Mouse (Mus musculus) heart, embryonic 13.5 days (tissue): ENCODE results near the gene Cadps. TPM values are rescaled to one million over a fixed set of nuclear protein-coding genes. Genes with fewer than 3 reads are reported as not detected.

Experiments
- ATAC-seq: fragments of 200-750 bp; cut with Nextera tagmentation; 2 replicates; pipeline ENCODE4 v1.8.0; 2017; ENCODE audit warnings: moderate TSS enrichment; ENCODE audit not compliant: insufficient number of reproducible peaks, low FRiP score, low TSS enrichment; ENCODE audit errors: extremely low read depth
- H3K27ac ChIP-seq: fragments of 300-500 bp; sonication (generic); replicated peaks from 2 replicates; pipeline ENCODE4 v1.5.1; 2015; ENCODE audit warnings: moderate library complexity, mild to moderate bottlenecking, inconsistent platforms
- H3K27me3 ChIP-seq: fragments of 300-500 bp; sonication (generic); replicated peaks from 2 replicates; pipeline ENCODE4 v1.6.1; 2015; ENCODE audit warnings: mild to moderate bottlenecking, inconsistent platforms
- H3K36me3 ChIP-seq: fragments of 300-500 bp; sonication (generic); 2 replicates; pipeline ENCODE4 v1.6.1; 2015; ENCODE audit warnings: mild to moderate bottlenecking, inconsistent platforms
- H3K4me1 ChIP-seq: fragments of 300-500 bp; sonication (generic); 2 replicates; pipeline ENCODE4 v1.6.1; 2015; ENCODE audit warnings: inconsistent platforms
- H3K4me2 ChIP-seq: fragments of 300-500 bp; sonication (generic); 2 replicates; pipeline ENCODE4 v1.6.1; 2015; ENCODE audit warnings: inconsistent platforms, mild to moderate bottlenecking, moderate library complexity
- H3K4me3 ChIP-seq: fragments of 300-500 bp; sonication (generic); 2 replicates; pipeline ENCODE4 v1.5.1; 2015; ENCODE audit warnings: moderate library complexity, mild to moderate bottlenecking, inconsistent platforms
- H3K9ac ChIP-seq: fragments of 300-500 bp; sonication (generic); 2 replicates; pipeline ENCODE4 v1.6.1; 2015; ENCODE audit warnings: inconsistent platforms, mild to moderate bottlenecking, moderate library complexity
- H3K9me3 ChIP-seq: fragments of 300-500 bp; sonication (generic); 2 replicates; pipeline ENCODE4 v1.6.1; 2016; ENCODE audit warnings: inconsistent platforms
- WGBS: fragments of 180-500 bp; shearing (Covaris S2); methylation state at CpG from one replicate; pipeline ENCODE4 v1.1.7; 2015; ENCODE audit warnings: mixed read lengths; 5-methylcytosine and 5-hydroxymethylcytosine counted together
- polyA plus RNA-seq: library from polyadenylated mRNA; unstranded; fragments of >200 nt; fragmentation: Nextera tagmentation; extraction: Ambion mirVana; gene quantifications from 2 replicates; pipeline ENCODE4 v1.2.1, GENCODE M21; 2015

Gene Cadps
- polyA plus RNA-seq, 1 experiment from 2014 or later = 0.51 TPM

- H3K4me2 ChIP-seq = no peak overlapping the region
- H3K9ac ChIP-seq = no peak overlapping the region
- H3K36me3 ChIP-seq = no peaks in the 10 kb centered on the region
- no peak overlapping the region for H3K27ac ChIP-seq
- no peak for ATAC-seq
- H3K4me1 ChIP-seq = no peaks in the 10 kb centered on the region
- H3K27me3 ChIP-seq = no peaks in the 10 kb centered on the region
- H3K9me3 ChIP-seq = no peaks in the 10 kb centered on the region
- 74% methylated on average over 2 of the region's 2 CpGs for WGBS
- H3K4me3 ChIP-seq = no peak overlapping the region
These were observed 91.9 kb downstream of the Cadps start for GRCm38 (mm10) chr14:12730979-12731378.

GRCm38 (mm10) chr14:12722452-12723194, 100.3 kb downstream of the Cadps start:
- WGBS = 71% methylated on average over 1 of the region's 1 CpGs
- Histone ChIP-seq H3K4me1 (no peaks in the 10 kb centered on the region), H3K4me2 (no peak overlapping the region), H3K27ac (no peak overlapping the region), H3K9ac (no peak overlapping the region), H3K36me3 (no peaks in the 10 kb centered on the region), H3K4me3 (no peak overlapping the region), H3K27me3 (no peaks in the 10 kb centered on the region), H3K9me3 (no peaks in the 10 kb centered on the region)
- no peak for ATAC-seq

- H3K9me3 ChIP-seq = no peaks in the 10 kb centered on the region
- H3K36me3 ChIP-seq = no peaks in the 10 kb centered on the region
- no peak overlapping the region for H3K9ac ChIP-seq
- no peak overlapping the region for H3K4me2 ChIP-seq
- no peaks in the 10 kb centered on the region for H3K4me1 ChIP-seq
- H3K27ac ChIP-seq = no peak overlapping the region
- no peak overlapping the region for H3K4me3 ChIP-seq
- no peaks in the 10 kb centered on the region for H3K27me3 ChIP-seq
- no peak for ATAC-seq
- WGBS = 68% methylated on average over 3 of the region's 3 CpGs
These were observed 104.1 kb downstream of the Cadps start for GRCm38 (mm10) chr14:12718766-12719165.

- 52% methylated on average over 2 of the region's 2 CpGs for WGBS
- H3K27me3 ChIP-seq = no peaks in the 10 kb centered on the region
- H3K4me1 ChIP-seq = no peaks in the 10 kb centered on the region
- no peaks in the 10 kb centered on the region for H3K36me3 ChIP-seq
- no peak overlapping the region for H3K27ac ChIP-seq
- ATAC-seq = no peak
- H3K9me3 ChIP-seq = no peaks in the 10 kb centered on the region
- H3K9ac ChIP-seq = no peak overlapping the region
- H3K4me2 ChIP-seq = no peak overlapping the region
- no peak overlapping the region for H3K4me3 ChIP-seq
These were observed 106.8 kb downstream of the Cadps start for GRCm38 (mm10) chr14:12715906-12716659.

DNA sequence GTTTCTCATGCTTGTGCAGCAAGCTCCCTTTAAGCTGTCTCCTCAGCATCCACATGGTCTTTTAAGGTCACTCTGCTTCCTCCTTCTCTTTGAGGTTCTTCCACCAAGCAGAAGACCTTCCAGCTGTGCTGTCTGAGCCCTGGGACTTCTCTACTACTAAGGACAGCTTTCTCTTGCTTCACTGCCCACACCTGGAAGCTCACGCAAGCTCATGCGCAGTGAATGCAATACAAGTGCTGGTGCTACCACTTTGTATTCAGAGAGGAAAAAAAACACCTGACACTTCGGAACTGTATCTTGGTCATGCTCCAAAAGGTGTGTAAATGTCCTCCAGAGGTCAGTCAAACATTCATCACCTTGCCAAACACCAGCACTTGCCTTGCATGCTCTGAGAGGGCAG, 115.5 kb downstream of the Cadps start:
- Histone ChIP-seq H3K4me2 (no peak overlapping the region), H3K36me3 (no peaks in the 10 kb centered on the region), H3K27ac (no peak overlapping the region), H3K4me3 (no peak overlapping the region), H3K4me1 (no peaks in the 10 kb centered on the region), H3K9me3 (no peaks in the 10 kb centered on the region), H3K9ac (no peak overlapping the region), H3K27me3 (no peaks in the 10 kb centered on the region)
- no peak for ATAC-seq
- 80% methylated on average over 3 of the region's 3 CpGs for WGBS

DNA sequence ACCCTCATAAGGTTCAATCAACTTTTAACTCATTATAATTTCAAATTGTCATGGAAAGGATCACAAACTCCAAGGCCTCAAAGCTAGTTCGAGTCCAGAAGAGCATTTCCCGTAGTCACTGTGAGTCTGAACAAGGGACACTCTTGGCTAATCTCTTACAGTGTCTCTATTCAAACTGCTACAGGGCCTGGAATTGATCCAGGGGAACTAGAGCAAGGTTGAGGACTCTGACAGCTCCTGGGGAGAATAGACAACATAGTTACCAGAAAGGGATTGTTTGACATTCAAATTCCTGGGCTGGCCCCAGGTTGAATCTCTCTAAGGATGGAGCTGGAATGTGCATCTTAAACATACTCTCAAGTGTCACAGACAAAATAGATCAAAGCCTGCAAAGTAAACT, 118.4 kb downstream of the Cadps start:
- no peaks in the 10 kb centered on the region for H3K36me3 ChIP-seq
- H3K4me2 ChIP-seq = no peak overlapping the region
- no peaks in the 10 kb centered on the region for H3K9me3 ChIP-seq
- WGBS = 62% methylated on average over 2 of the region's 2 CpGs
- no peak for ATAC-seq
- no peaks in the 10 kb centered on the region for H3K27me3 ChIP-seq
- no peak overlapping the region for H3K27ac ChIP-seq
- H3K4me1 ChIP-seq = no peaks in the 10 kb centered on the region
- no peak overlapping the region for H3K9ac ChIP-seq
- no peak overlapping the region for H3K4me3 ChIP-seq

GRCm38 (mm10) chr14:12690201-12690600, 132.7 kb downstream of the Cadps start:
- no peak overlapping the region for H3K4me2 ChIP-seq
- ATAC-seq = no peak
- H3K9ac ChIP-seq = no peak overlapping the region
- H3K4me1 ChIP-seq = no peaks in the 10 kb centered on the region
- 24% methylated on average over 1 of the region's 1 CpGs for WGBS
- H3K4me3 ChIP-seq = no peak overlapping the region
- no peaks in the 10 kb centered on the region for H3K36me3 ChIP-seq
- no peaks in the 10 kb centered on the region for H3K9me3 ChIP-seq
- no peaks in the 10 kb centered on the region for H3K27me3 ChIP-seq
- H3K27ac ChIP-seq = no peak overlapping the region

DNA sequence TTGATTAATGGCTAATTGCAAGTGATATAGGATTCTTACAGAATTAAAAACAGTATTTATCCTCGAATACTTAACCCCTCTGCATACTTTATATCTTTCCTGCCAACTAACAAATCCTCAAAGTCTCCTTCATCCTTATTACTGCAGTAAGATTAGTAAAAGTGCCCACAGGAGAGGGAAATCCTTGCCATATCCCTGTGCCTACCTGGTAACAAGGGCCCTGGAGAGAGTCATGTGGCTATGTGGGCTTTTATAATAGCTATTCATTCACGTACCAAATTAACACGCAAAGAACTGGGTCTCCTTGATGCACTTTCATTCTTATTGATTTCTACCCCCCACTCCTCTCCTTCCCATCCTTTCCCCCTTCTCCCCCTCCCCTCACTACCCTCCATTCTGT, 137.9 kb downstream of the Cadps start:
- Histone ChIP-seq H3K27ac (no peak overlapping the region), H3K36me3 (no peaks in the 10 kb centered on the region), H3K4me3 (no peak overlapping the region), H3K4me1 (no peaks in the 10 kb centered on the region), H3K27me3 (no peaks in the 10 kb centered on the region), H3K9me3 (no peaks in the 10 kb centered on the region), H3K9ac (no peak overlapping the region), H3K4me2 (no peak overlapping the region)
- ATAC-seq = no peak
- WGBS = 74% methylated on average over 3 of the region's 3 CpGs

GRCm38 (mm10) chr14:12680819-12681638, 141.8 kb downstream of the Cadps start:
- H3K27ac ChIP-seq = no peak overlapping the region
- no peak overlapping the region for H3K4me2 ChIP-seq
- H3K36me3 ChIP-seq = no peaks in the 10 kb centered on the region
- WGBS = 52% methylated on average over 3 of the region's 3 CpGs
- no peak overlapping the region for H3K4me3 ChIP-seq
- H3K4me1 ChIP-seq = no peaks in the 10 kb centered on the region
- H3K9me3 ChIP-seq = 0 out of 2 replicates have a peak, but pooled peaks cover 5% of the 10 kb centered on the region
- H3K27me3 ChIP-seq = no peaks in the 10 kb centered on the region
- no peak overlapping the region for H3K9ac ChIP-seq
- no peak for ATAC-seq

- Histone ChIP-seq H3K36me3 (no peaks in the 10 kb centered on the region), H3K4me1 (no peaks in the 10 kb centered on the region), H3K27ac (no peak overlapping the region), H3K4me3 (no peak overlapping the region), H3K9me3 (no peaks in the 10 kb centered on the region), H3K4me2 (no peak overlapping the region), H3K27me3 (no peaks in the 10 kb centered on the region), H3K9ac (no peak overlapping the region)
- ATAC-seq = no peak
- 81% methylated on average over 2 of the region's 2 CpGs for WGBS
These were observed 161.4 kb downstream of the Cadps start for GRCm38 (mm10) chr14:12661430-12661829.

DNA sequence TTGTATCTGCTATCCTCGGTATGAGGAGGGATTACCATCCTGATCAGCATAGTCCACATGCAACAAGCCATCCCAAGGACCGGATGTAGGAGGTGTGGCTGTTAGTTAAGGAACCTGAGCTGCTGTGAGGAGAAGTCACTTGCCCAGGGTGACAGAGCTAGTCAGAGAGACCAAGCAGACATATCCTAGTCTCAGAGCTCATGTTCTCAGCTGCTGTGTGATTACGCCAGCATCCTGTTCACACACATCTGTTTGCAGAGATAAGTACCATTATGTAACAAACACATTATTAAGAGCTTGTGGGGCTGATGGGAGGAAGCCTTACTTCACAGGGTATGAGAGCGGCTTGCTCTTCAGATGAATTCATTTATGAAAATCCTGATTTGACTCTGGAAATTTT, 165.5 kb downstream of the Cadps start:
- Histone ChIP-seq H3K4me1 (no peaks in the 10 kb centered on the region), H3K36me3 (no peaks in the 10 kb centered on the region), H3K4me2 (no peak overlapping the region), H3K27me3 (no peaks in the 10 kb centered on the region), H3K9ac (no peak overlapping the region), H3K4me3 (no peak overlapping the region), H3K27ac (no peak overlapping the region), H3K9me3 (no peaks in the 10 kb centered on the region)
- 52% methylated on average over 4 of the region's 4 CpGs for WGBS
- no peak for ATAC-seq
